Mouse (Mus musculus): ENCODE data around the gene Ccdc84.

DNA sequence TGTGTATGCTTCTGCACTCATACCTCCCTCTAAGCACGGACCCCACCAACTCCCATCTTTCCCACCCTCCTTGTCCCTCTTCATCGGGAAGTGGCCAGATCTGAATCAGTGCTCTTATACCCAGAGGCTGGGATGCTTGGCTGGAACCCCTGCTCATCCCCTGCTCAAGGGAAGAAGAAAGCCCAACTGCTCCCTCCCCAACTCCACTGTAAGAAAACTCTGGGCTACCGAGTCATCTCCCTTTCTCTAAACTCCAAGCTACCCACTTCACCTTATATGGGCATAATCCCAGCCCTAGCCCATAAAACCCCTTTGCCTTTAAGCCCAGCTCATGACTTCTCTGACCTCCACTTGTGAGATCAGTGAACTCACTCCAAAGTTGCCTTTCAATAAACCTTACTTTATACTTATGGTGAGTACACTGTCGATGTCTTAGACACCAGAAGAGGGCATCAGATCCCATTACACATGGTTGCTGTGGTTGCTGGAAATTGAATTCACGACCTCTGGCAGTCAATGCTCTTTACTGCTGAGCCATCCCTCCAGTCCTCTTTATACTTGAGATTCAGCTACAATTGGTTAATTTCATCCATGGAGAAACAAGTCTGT is 14.3 kb upstream of the Ccdc84 start:
- TF ChIP-seq POU5F1 (IDR thresholded peaks at IDR 0.05; ENCODE audit: borderline replicate concordance, low read length) (no peak), CTCF (conservative IDR thresholded peaks at IDR 0.05; ENCODE audit: low read length) (no peak)
